Mouse (Mus musculus) embryonic facial prominence, embryonic 15.5 days (tissue): ENCODE data around the gene Lancl3. TPM values are rescaled to one million over a fixed set of nuclear protein-coding genes. Genes with fewer than 3 reads are reported as not detected.

Experiments
- polyA plus RNA-seq: library from polyadenylated mRNA; unstranded; fragments of >200 nt; fragmentation: Nextera tagmentation; extraction: Ambion mirVana; gene quantifications from 2 replicates; pipeline ENCODE4 v1.2.1, GENCODE M21; 2015

The Lancl3 gene
- polyA plus RNA-seq, 1 experiment from 2014 or later, result 0.96 TPM

Other genes with a start within 250 kb of the Lancl3 start
- not detected in 2 replicates for gene Fthl17b, start 236.9 kb upstream of the Lancl3 start, polyA plus RNA-seq
- gene Fthl17c, start 223.3 kb upstream of the Lancl3 start, polyA plus RNA-seq, result not detected in 2 replicates
- not detected in 2 replicates for gene Fthl17d, start 213.1 kb upstream of the Lancl3 start, polyA plus RNA-seq
- not detected in 2 replicates for gene Fthl17e, start 166.4 kb upstream of the Lancl3 start, polyA plus RNA-seq
- gene Fthl17f, start 136.9 kb upstream of the Lancl3 start, polyA plus RNA-seq, result not detected in 2 replicates
- gene 4930402K13Rik, start 95.3 kb upstream of the Lancl3 start, polyA plus RNA-seq, result not detected in 2 replicates
- not detected in 2 replicates for gene Gm14862, start 57.0 kb downstream of the Lancl3 start, polyA plus RNA-seq
- gene Xk, start 72.9 kb downstream of the Lancl3 start, polyA plus RNA-seq, result 1.1 and 2.0 TPM in 2 replicates
- gene H2al1m, start 83.9 kb downstream of the Lancl3 start, polyA plus RNA-seq, result not detected in 2 replicates
- not detected in 2 replicates for gene H2al1k, start 150.7 kb downstream of the Lancl3 start, polyA plus RNA-seq